Mouse (Mus musculus): Measurements from ENCODE around the gene Ppp2r5e.

The Ppp2r5e gene

GRCm38 (mm10) chr12:75572271-75572670, 23.8 kb downstream of the Ppp2r5e start:
- no peak for DNase-seq

GRCm38 (mm10) chr12:75570138-75570537, 25.9 kb downstream of the Ppp2r5e start:
- no peak for DNase-seq

- no peak for DNase-seq
Observed at GRCm38 (mm10) chr12:75567745-75568144, 28.3 kb downstream of the Ppp2r5e start.

GRCm38 (mm10) chr12:75565756-75566155, 30.3 kb downstream of the Ppp2r5e start:
- no peak for DNase-seq

GRCm38 (mm10) chr12:75564498-75564897, 31.5 kb downstream of the Ppp2r5e start:
- DNase-seq = no peak

GRCm38 (mm10) chr12:75562996-75563618, 32.9 kb downstream of the Ppp2r5e start:
- no peak for DNase-seq

- DNase-seq = no peak
Observed at GRCm38 (mm10) chr12:75560681-75561387, 35.2 kb downstream of the Ppp2r5e start.

GRCm38 (mm10) chr12:75559196-75559595, 36.8 kb downstream of the Ppp2r5e start:
- no peak for DNase-seq

GRCm38 (mm10) chr12:75557813-75558212, 38.2 kb downstream of the Ppp2r5e start:
- peak; percentile 94 for DNase-seq

- DNase-seq = no peak
Observed at GRCm38 (mm10) chr12:75555032-75555431, 41.0 kb downstream of the Ppp2r5e start.

- no peak for DNase-seq
Observed at GRCm38 (mm10) chr12:75552296-75552695, 43.7 kb downstream of the Ppp2r5e start.

GRCm38 (mm10) chr12:75551671-75552070, 44.4 kb downstream of the Ppp2r5e start:
- no peak for DNase-seq

GRCm38 (mm10) chr12:75548999-75549398, 47.0 kb downstream of the Ppp2r5e start:
- peak; percentile 59 for DNase-seq

GRCm38 (mm10) chr12:75547174-75547573, 48.9 kb downstream of the Ppp2r5e start:
- DNase-seq = no peak

- no peak for DNase-seq
Observed at GRCm38 (mm10) chr12:75546241-75546640, 49.8 kb downstream of the Ppp2r5e start.

GRCm38 (mm10) chr12:75545431-75545925, 50.6 kb downstream of the Ppp2r5e start:
- no peak for DNase-seq

GRCm38 (mm10) chr12:75544666-75545065, 51.4 kb downstream of the Ppp2r5e start:
- DNase-seq = no peak

- no peak for DNase-seq
Observed at GRCm38 (mm10) chr12:75544259-75544658, 51.8 kb downstream of the Ppp2r5e start.

GRCm38 (mm10) chr12:75543346-75543745, 52.7 kb downstream of the Ppp2r5e start:
- DNase-seq = no peak

GRCm38 (mm10) chr12:75540621-75541171, 55.3 kb downstream of the Ppp2r5e start:
- no peak for DNase-seq

GRCm38 (mm10) chr12:75539228-75539627, 56.8 kb downstream of the Ppp2r5e start:
- no peak for DNase-seq

- DNase-seq = no peak
Observed at GRCm38 (mm10) chr12:75537673-75538423, 58.2 kb downstream of the Ppp2r5e start.

- no peak for DNase-seq
Observed at GRCm38 (mm10) chr12:75537019-75537672, 58.9 kb downstream of the Ppp2r5e start.
